Mouse (Mus musculus): ENCODE measurements around the gene Asb11. TPM values are rescaled to one million over a fixed set of nuclear protein-coding genes. Genes with fewer than 3 reads are reported as not detected.

Gene Asb11
- polyA plus RNA-seq (2015; fragmentation: Nextera tagmentation; extraction: Ambion mirVana) = 0.08 and 0.11 TPM in 2 replicates

GRCm38 (mm10) chrX:164436709-164437108 is at the start of gene Asb11:
Gene Asb11, plus strand, starts transcription at chrX:164436994.
- Histone ChIP-seq H3K9ac (ENCODE audit: low read depth, low read length) (no peak within 1 kb of the TSS), H3K4me2 (ENCODE audit: low read depth, low read length) (no peak within 1 kb of the TSS), H3K36me3 (ENCODE audit: control insufficient read depth, insufficient read depth) (no peaks in the 10 kb centered on the region; the same call in 1 of the 2 replicates), H3K4me1 (ENCODE audit: control insufficient read depth, low read depth, low read length) (no peaks in the 10 kb centered on the region; the same call in 1 of the 2 replicates), H3K27ac (ENCODE audit: low read length) (no peak within 1 kb of the TSS), H3K9me3 (replicated peaks; ENCODE audit: control insufficient read depth, low read length) (no peaks in the 10 kb centered on the region), H3K27me3 (ENCODE audit: control insufficient read depth, insufficient read depth, low read depth, low read length) (no peaks in the 10 kb centered on the region), H3K4me3 (ENCODE audit: low read depth, low read length) (no peak within 1 kb of the TSS)
- no peak for ATAC-seq (ENCODE audit: low read depth)
- 45% methylated on average over 8 of the region's 8 CpGs for WGBS (ENCODE audit: insufficient replicate concordance)

- H3K4me2 ChIP-seq (ENCODE audit: low read depth, low read length) = no peak overlapping the region
- 64% methylated on average over 4 of the region's 4 CpGs for WGBS (ENCODE audit: insufficient replicate concordance)
- no peaks in the 10 kb centered on the region for H3K27me3 ChIP-seq (ENCODE audit: control insufficient read depth, insufficient read depth, low read depth, low read length)
- H3K9me3 ChIP-seq (replicated peaks; ENCODE audit: control insufficient read depth, low read length) = no peaks in the 10 kb centered on the region
- no peak overlapping the region for H3K27ac ChIP-seq (ENCODE audit: low read length)
- no peaks in the 10 kb centered on the region for H3K36me3 ChIP-seq (ENCODE audit: control insufficient read depth, insufficient read depth)
- no peak overlapping the region for H3K4me3 ChIP-seq (ENCODE audit: low read depth, low read length)
- ATAC-seq (ENCODE audit: low read depth) = no peak
- no peaks in the 10 kb centered on the region for H3K4me1 ChIP-seq (ENCODE audit: control insufficient read depth, low read depth, low read length)
- H3K9ac ChIP-seq (ENCODE audit: low read depth, low read length) = no peak overlapping the region
These were observed 42.7 kb upstream of the Asb11 start for GRCm38 (mm10) chrX:164394091-164394490.

- H3K36me3 ChIP-seq (ENCODE audit: control insufficient read depth, insufficient read depth) = no peaks in the 10 kb centered on the region
- H3K4me2 ChIP-seq (ENCODE audit: low read depth, low read length) = no peak overlapping the region
- no peak overlapping the region for H3K27ac ChIP-seq (ENCODE audit: low read length)
- H3K27me3 ChIP-seq (ENCODE audit: control insufficient read depth, insufficient read depth, low read depth, low read length) = no peaks in the 10 kb centered on the region
- H3K9me3 ChIP-seq (replicated peaks; ENCODE audit: control insufficient read depth, low read length) = no peaks in the 10 kb centered on the region
- H3K4me1 ChIP-seq (ENCODE audit: control insufficient read depth, low read depth, low read length) = no peaks in the 10 kb centered on the region
- no peak overlapping the region for H3K9ac ChIP-seq (ENCODE audit: low read depth, low read length)
- ATAC-seq (ENCODE audit: low read depth) = no peak
- 43% methylated on average over 3 of the region's 3 CpGs for WGBS (ENCODE audit: insufficient replicate concordance)
- H3K4me3 ChIP-seq (ENCODE audit: low read depth, low read length) = no peak overlapping the region
These were observed 38.3 kb upstream of the Asb11 start for GRCm38 (mm10) chrX:164398456-164398855.

- H3K27me3 ChIP-seq (ENCODE audit: control insufficient read depth, insufficient read depth, low read depth, low read length) = no peaks in the 10 kb centered on the region
- H3K9ac ChIP-seq (ENCODE audit: low read depth, low read length) = no peak overlapping the region
- H3K36me3 ChIP-seq (ENCODE audit: control insufficient read depth, insufficient read depth) = no peaks in the 10 kb centered on the region
- H3K4me2 ChIP-seq (ENCODE audit: low read depth, low read length) = no peak overlapping the region
- ATAC-seq (ENCODE audit: low read depth) = no peak
- H3K9me3 ChIP-seq (replicated peaks; ENCODE audit: control insufficient read depth, low read length) = no peaks in the 10 kb centered on the region
- no peak overlapping the region for H3K27ac ChIP-seq (ENCODE audit: low read length)
- no peaks in the 10 kb centered on the region for H3K4me1 ChIP-seq (ENCODE audit: control insufficient read depth, low read depth, low read length)
- H3K4me3 ChIP-seq (ENCODE audit: low read depth, low read length) = no peak overlapping the region
These were observed 31.6 kb upstream of the Asb11 start for GRCm38 (mm10) chrX:164405080-164405649.

- no peak for ATAC-seq (ENCODE audit: low read depth)
- H3K36me3 ChIP-seq (ENCODE audit: control insufficient read depth, insufficient read depth) = no peaks in the 10 kb centered on the region
- H3K4me3 ChIP-seq (ENCODE audit: low read depth, low read length) = no peak overlapping the region
- H3K27me3 ChIP-seq (ENCODE audit: control insufficient read depth, insufficient read depth, low read depth, low read length) = no peaks in the 10 kb centered on the region
- H3K27ac ChIP-seq (ENCODE audit: low read length) = no peak overlapping the region
- no peaks in the 10 kb centered on the region for H3K9me3 ChIP-seq (replicated peaks; ENCODE audit: control insufficient read depth, low read length)
- no peak overlapping the region for H3K4me2 ChIP-seq (ENCODE audit: low read depth, low read length)
- H3K4me1 ChIP-seq (ENCODE audit: control insufficient read depth, low read depth, low read length) = no peaks in the 10 kb centered on the region
- H3K9ac ChIP-seq (ENCODE audit: low read depth, low read length) = no peak overlapping the region
- 53% methylated on average over 9 of the region's 9 CpGs for WGBS (ENCODE audit: insufficient replicate concordance)
These were observed 30.4 kb upstream of the Asb11 start for GRCm38 (mm10) chrX:164406133-164407022.

GRCm38 (mm10) chrX:164408301-164408927 is 28.4 kb upstream of the Asb11 start:
- Histone ChIP-seq H3K36me3 (ENCODE audit: control insufficient read depth, insufficient read depth) (no peaks in the 10 kb centered on the region), H3K27ac (ENCODE audit: low read length) (no peak overlapping the region), H3K4me2 (ENCODE audit: low read depth, low read length) (no peak overlapping the region), H3K9me3 (replicated peaks; ENCODE audit: control insufficient read depth, low read length) (no peaks in the 10 kb centered on the region), H3K4me1 (ENCODE audit: control insufficient read depth, low read depth, low read length) (no peaks in the 10 kb centered on the region), H3K4me3 (ENCODE audit: low read depth, low read length) (no peak overlapping the region), H3K9ac (ENCODE audit: low read depth, low read length) (no peak overlapping the region), H3K27me3 (ENCODE audit: control insufficient read depth, insufficient read depth, low read depth, low read length) (no peaks in the 10 kb centered on the region)
- WGBS (ENCODE audit: insufficient replicate concordance) = 45% methylated on average over 3 of the region's 3 CpGs
- no peak for ATAC-seq (ENCODE audit: low read depth)

- no peak overlapping the region for H3K9ac ChIP-seq (ENCODE audit: low read depth, low read length)
- no peaks in the 10 kb centered on the region for H3K36me3 ChIP-seq (ENCODE audit: control insufficient read depth, insufficient read depth)
- no peak overlapping the region for H3K4me3 ChIP-seq (ENCODE audit: low read depth, low read length)
- WGBS (ENCODE audit: insufficient replicate concordance) = 28% methylated on average over 1 of the region's 1 CpGs
- H3K4me2 ChIP-seq (ENCODE audit: low read depth, low read length) = no peak overlapping the region
- H3K4me1 ChIP-seq (ENCODE audit: control insufficient read depth, low read depth, low read length) = no peaks in the 10 kb centered on the region
- H3K9me3 ChIP-seq (replicated peaks; ENCODE audit: control insufficient read depth, low read length) = no peaks in the 10 kb centered on the region
- H3K27me3 ChIP-seq (ENCODE audit: control insufficient read depth, insufficient read depth, low read depth, low read length) = no peaks in the 10 kb centered on the region
- ATAC-seq (ENCODE audit: low read depth) = no peak
- no peak overlapping the region for H3K27ac ChIP-seq (ENCODE audit: low read length)
These were observed 26.2 kb upstream of the Asb11 start for GRCm38 (mm10) chrX:164410562-164410961.

GRCm38 (mm10) chrX:164416803-164417202 is 20.0 kb upstream of the Asb11 start:
- Histone ChIP-seq H3K36me3 (ENCODE audit: control insufficient read depth, insufficient read depth) (no peaks in the 10 kb centered on the region), H3K4me2 (ENCODE audit: low read depth, low read length) (no peak overlapping the region), H3K27me3 (ENCODE audit: control insufficient read depth, insufficient read depth, low read depth, low read length) (no peaks in the 10 kb centered on the region), H3K9ac (ENCODE audit: low read depth, low read length) (no peak overlapping the region), H3K9me3 (replicated peaks; ENCODE audit: control insufficient read depth, low read length) (no peaks in the 10 kb centered on the region), H3K4me3 (ENCODE audit: low read depth, low read length) (no peak overlapping the region), H3K4me1 (ENCODE audit: control insufficient read depth, low read depth, low read length) (peaks cover 8% of the 10 kb centered on the region), H3K27ac (ENCODE audit: low read length) (no peak overlapping the region)
- ATAC-seq (ENCODE audit: low read depth) = no peak
- 44% methylated on average over 2 of the region's 2 CpGs for WGBS (ENCODE audit: insufficient replicate concordance)

GRCm38 (mm10) chrX:164418008-164418407 is 18.8 kb upstream of the Asb11 start:
- H3K36me3 ChIP-seq (ENCODE audit: control insufficient read depth, insufficient read depth) = no peaks in the 10 kb centered on the region; the same call in 1 of the 2 replicates
- H3K4me2 ChIP-seq (ENCODE audit: low read depth, low read length) = no peak overlapping the region
- H3K9ac ChIP-seq (ENCODE audit: low read depth, low read length) = no peak overlapping the region
- no peak overlapping the region for H3K4me3 ChIP-seq (ENCODE audit: low read depth, low read length)
- H3K9me3 ChIP-seq (replicated peaks; ENCODE audit: control insufficient read depth, low read length) = no peaks in the 10 kb centered on the region
- H3K27me3 ChIP-seq (ENCODE audit: control insufficient read depth, insufficient read depth, low read depth, low read length) = no peaks in the 10 kb centered on the region
- no peak overlapping the region for H3K27ac ChIP-seq (ENCODE audit: low read length)
- peaks cover 9% of the 10 kb centered on the region for H3K4me1 ChIP-seq (ENCODE audit: control insufficient read depth, low read depth, low read length)
- no peak for ATAC-seq (ENCODE audit: low read depth)
